Mouse (Mus musculus) liver, embryonic 13.5 days (tissue): ENCODE results near the gene Pde1b. TPM values are rescaled to one million over a fixed set of nuclear protein-coding genes. Genes with fewer than 3 reads are reported as not detected.

ENCODE experiments used
- ATAC-seq: fragments of 200-750 bp; cut with Nextera tagmentation; 2 replicates; pipeline ENCODE4 v1.8.0; 2017; ENCODE audit warnings: low read depth, mild to moderate bottlenecking, moderate number of reproducible peaks, moderate library complexity
- DNase-seq: peaks from one replicate; pipeline ENCODE4 v3.0.0; 2022
- H3K27ac ChIP-seq: fragments of 300-500 bp; sonication (generic); 2 replicates; pipeline ENCODE4 v1.5.1; 2015; ENCODE audit warnings: moderate library complexity, mild to moderate bottlenecking, inconsistent platforms
- H3K27me3 ChIP-seq: fragments of 300-500 bp; sonication (generic); 2 replicates; pipeline ENCODE4 v1.6.1; 2015; ENCODE audit warnings: mild to moderate bottlenecking, inconsistent platforms
- H3K36me3 ChIP-seq: fragments of 300-500 bp; sonication (generic); 2 replicates; pipeline ENCODE4 v1.6.1; 2015; ENCODE audit warnings: mild to moderate bottlenecking, inconsistent platforms
- H3K4me1 ChIP-seq: fragments of 300-500 bp; sonication (generic); replicated peaks from 2 replicates; pipeline ENCODE4 v1.6.1; 2015; ENCODE audit warnings: inconsistent platforms
- H3K4me2 ChIP-seq: fragments of 300-500 bp; sonication (generic); 2 replicates; pipeline ENCODE4 v1.6.1; 2015; ENCODE audit warnings: inconsistent platforms, mild to moderate bottlenecking, moderate library complexity
- H3K4me3 ChIP-seq: fragments of 300-500 bp; sonication (generic); replicated peaks from 2 replicates; pipeline ENCODE4 v1.5.1; 2015; ENCODE audit warnings: mild to moderate bottlenecking, inconsistent platforms
- H3K9ac ChIP-seq: fragments of 300-500 bp; sonication (generic); 2 replicates; pipeline ENCODE4 v1.6.1; 2015; ENCODE audit warnings: mild to moderate bottlenecking, inconsistent platforms
- H3K9me3 ChIP-seq: fragments of 300-500 bp; sonication (generic); replicated peaks from 2 replicates; pipeline ENCODE4 v1.6.1; 2016; ENCODE audit warnings: inconsistent platforms
- WGBS: fragments of 180-500 bp; shearing (Covaris S2); methylation state at CpG from one replicate; pipeline ENCODE4 v1.1.7; 2015; ENCODE audit not compliant: insufficient replicate concordance; 5-methylcytosine and 5-hydroxymethylcytosine counted together
- polyA plus RNA-seq: library from polyadenylated mRNA; unstranded; fragments of >200 nt; fragmentation: Nextera tagmentation; extraction: Ambion mirVana; gene quantifications from 2 replicates; pipeline ENCODE4 v1.2.1, GENCODE M21; 2015

Pde1b gene
- 0.16 and 0.41 TPM in 2 replicates for polyA plus RNA-seq

- WGBS, result under 1% methylated on average over 52 of the region's 63 CpGs
- H3K27ac ChIP-seq, result no peak within 1 kb of the TSS
- peaks cover 41% of the 10 kb centered on the region for H3K27me3 ChIP-seq
Observed at GRCm38 (mm10) chr15:103502435-103503250, at the start of gene Pde1b. Gene Pde1b, plus strand, starts transcription at chr15:103503034.

GRCm38 (mm10) chr15:103453551-103454218, 49.1 kb upstream of the Pde1b start, which contains the start of gene Nckap1l:
Gene Nckap1l, plus strand, starts transcription at chr15:103453794.
- no peaks in the 10 kb centered on the region for H3K27me3 ChIP-seq
- no peak within 1 kb of the TSS for H3K9ac ChIP-seq
- WGBS, result 30% methylated on average over 13 of the region's 13 CpGs
- no peaks in the 10 kb centered on the region for H3K9me3 ChIP-seq
- no peak within 1 kb of the TSS for H3K27ac ChIP-seq
- 0 out of 2 replicates have a peak, but pooled peaks cover 2% of the 10 kb centered on the region for H3K4me1 ChIP-seq
- DNase-seq, result peak; percentile 46
- ATAC-seq, result peak; percentile 83
- H3K4me2 ChIP-seq, result peak within 1 kb of the TSS; percentile 44
- no peaks in the 10 kb centered on the region for H3K36me3 ChIP-seq
- peak within 1 kb of the TSS; percentile 33 for H3K4me3 ChIP-seq

More at GRCm38 (mm10) chr15:103502435-103503250, at the start of gene Pde1b:
- H3K36me3 ChIP-seq, result no peaks in the 10 kb centered on the region
- H3K4me1 ChIP-seq, result peaks cover 3% of the 10 kb centered on the region; the same call in 1 of the 2 replicates
- peak within 1 kb of the TSS; percentile 69 for H3K4me2 ChIP-seq
- ATAC-seq, result peak; percentile 79
- H3K9me3 ChIP-seq, result no peaks in the 10 kb centered on the region
- DNase-seq, result no peak
- peak within 1 kb of the TSS; percentile 33 for H3K9ac ChIP-seq
- H3K4me3 ChIP-seq, result peak within 1 kb of the TSS; percentile 50

DNA sequence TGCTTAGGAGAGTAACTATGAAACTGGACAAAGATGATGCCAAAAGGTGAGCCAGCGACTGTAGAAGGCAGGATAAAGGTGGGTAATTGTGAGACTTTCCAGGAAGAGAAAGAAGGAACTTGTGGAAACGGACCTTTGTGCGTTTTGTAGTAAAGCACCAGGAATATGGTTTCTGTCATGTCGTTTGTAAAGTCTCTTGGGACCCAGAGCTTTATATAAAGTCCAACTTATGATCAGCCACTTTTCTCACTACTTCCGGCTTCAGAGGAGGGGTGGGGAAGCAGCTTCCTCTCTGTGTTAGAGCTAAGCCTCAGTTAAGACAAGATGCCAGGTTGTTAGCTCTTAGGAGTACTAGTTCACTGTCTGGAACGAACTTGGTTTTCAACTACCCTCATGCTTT, 48.4 kb upstream of the Pde1b start:
- WGBS, result 37% methylated on average over 6 of the region's 6 CpGs
- H3K27ac ChIP-seq, result no peak overlapping the region
- H3K4me3 ChIP-seq, result peak overlapping the region; percentile 33
- H3K4me2 ChIP-seq, result peak overlapping the region; percentile 44
- DNase-seq (no peak), ATAC-seq (no peak)
- no peaks in the 10 kb centered on the region for H3K36me3 ChIP-seq
- no peaks in the 10 kb centered on the region for H3K9me3 ChIP-seq
- no peak overlapping the region for H3K9ac ChIP-seq
- H3K4me1 ChIP-seq, result 0 out of 2 replicates have a peak, but pooled peaks cover 2% of the 10 kb centered on the region
- H3K27me3 ChIP-seq, result no peaks in the 10 kb centered on the region

DNA sequence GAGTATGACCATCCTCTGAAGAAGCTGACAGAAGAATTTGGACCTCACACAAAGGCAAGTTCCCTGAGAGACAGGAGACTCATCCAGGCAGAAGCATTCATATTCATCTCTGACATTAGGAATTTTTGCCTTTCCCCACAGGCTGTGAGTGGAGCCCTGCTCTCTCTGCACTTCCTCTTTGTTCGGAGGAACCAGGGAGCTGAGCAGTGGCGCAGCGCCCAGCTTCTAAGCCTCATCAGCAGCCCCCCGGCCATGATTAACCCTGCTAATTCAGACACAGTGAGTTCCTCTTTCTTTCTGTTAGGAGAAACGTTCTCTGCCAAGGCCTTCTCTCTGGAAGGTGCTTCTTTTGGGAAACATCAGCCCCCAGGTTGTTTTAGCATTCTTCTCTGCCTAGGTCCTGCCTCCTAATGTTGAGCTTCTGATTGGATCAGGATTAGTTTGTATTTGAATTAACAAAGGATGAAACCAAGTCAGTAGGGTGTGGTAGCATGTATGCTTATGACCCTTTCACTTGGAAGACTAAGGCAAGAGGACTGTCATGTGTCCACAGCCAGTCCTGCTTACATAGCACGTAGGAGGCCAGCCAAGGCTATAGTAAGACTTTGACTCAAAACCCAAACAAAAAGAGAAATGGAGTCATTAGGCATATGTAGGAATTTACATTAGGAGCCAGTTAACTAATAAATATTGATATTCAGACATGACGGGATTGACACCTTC, 40.1 kb upstream of the Pde1b start:
- no peak overlapping the region for H3K4me2 ChIP-seq
- no peaks in the 10 kb centered on the region for H3K4me1 ChIP-seq
- H3K4me3 ChIP-seq, result no peak overlapping the region
- DNase-seq (no peak), ATAC-seq (no peak)
- 47% methylated on average over 7 of the region's 7 CpGs for WGBS
- no peaks in the 10 kb centered on the region for H3K9me3 ChIP-seq
- H3K27me3 ChIP-seq, result no peaks in the 10 kb centered on the region
- H3K36me3 ChIP-seq, result no peaks in the 10 kb centered on the region
- H3K9ac ChIP-seq, result no peak overlapping the region
- no peak overlapping the region for H3K27ac ChIP-seq

- no peaks in the 10 kb centered on the region for H3K36me3 ChIP-seq
- WGBS, result 70% methylated on average over 7 of the region's 7 CpGs
- DNase-seq (no peak), ATAC-seq (no peak)
- H3K4me3 ChIP-seq, result no peak overlapping the region
- H3K9me3 ChIP-seq, result no peaks in the 10 kb centered on the region
- no peak overlapping the region for H3K27ac ChIP-seq
- H3K4me2 ChIP-seq, result no peak overlapping the region
- no peaks in the 10 kb centered on the region for H3K27me3 ChIP-seq
- H3K9ac ChIP-seq, result no peak overlapping the region
- no peaks in the 10 kb centered on the region for H3K4me1 ChIP-seq
Observed at GRCm38 (mm10) chr15:103471488-103472194, 31.2 kb upstream of the Pde1b start.

GRCm38 (mm10) chr15:103472265-103472664, 30.6 kb upstream of the Pde1b start:
- no peaks in the 10 kb centered on the region for H3K36me3 ChIP-seq
- H3K9me3 ChIP-seq, result no peaks in the 10 kb centered on the region
- DNase-seq (no peak), ATAC-seq (no peak)
- no peak overlapping the region for H3K27ac ChIP-seq
- no peaks in the 10 kb centered on the region for H3K27me3 ChIP-seq
- no peak overlapping the region for H3K4me3 ChIP-seq
- 56% methylated on average over 3 of the region's 3 CpGs for WGBS
- no peaks in the 10 kb centered on the region for H3K4me1 ChIP-seq
- no peak overlapping the region for H3K9ac ChIP-seq
- H3K4me2 ChIP-seq, result no peak overlapping the region

GRCm38 (mm10) chr15:103473182-103473581, 29.7 kb upstream of the Pde1b start:
- Histone ChIP-seq H3K27me3 (no peaks in the 10 kb centered on the region), H3K4me1 (no peaks in the 10 kb centered on the region), H3K4me2 (no peak overlapping the region), H3K9ac (no peak overlapping the region), H3K9me3 (no peaks in the 10 kb centered on the region), H3K27ac (no peak overlapping the region), H3K4me3 (no peak overlapping the region), H3K36me3 (no peaks in the 10 kb centered on the region)
- 70% methylated on average over 7 of the region's 7 CpGs for WGBS
- ATAC-seq (no peak), DNase-seq (no peak)

GRCm38 (mm10) chr15:103473769-103474168, 29.1 kb upstream of the Pde1b start:
- no peak for DNase-seq
- H3K4me2 ChIP-seq, result no peak overlapping the region
- no peak overlapping the region for H3K9ac ChIP-seq
- H3K36me3 ChIP-seq, result no peaks in the 10 kb centered on the region
- no peak for ATAC-seq
- H3K9me3 ChIP-seq, result no peaks in the 10 kb centered on the region
- H3K4me1 ChIP-seq, result no peaks in the 10 kb centered on the region
- no peak overlapping the region for H3K27ac ChIP-seq
- no peaks in the 10 kb centered on the region for H3K27me3 ChIP-seq
- no peak overlapping the region for H3K4me3 ChIP-seq
- 73% methylated on average over 5 of the region's 5 CpGs for WGBS

DNA sequence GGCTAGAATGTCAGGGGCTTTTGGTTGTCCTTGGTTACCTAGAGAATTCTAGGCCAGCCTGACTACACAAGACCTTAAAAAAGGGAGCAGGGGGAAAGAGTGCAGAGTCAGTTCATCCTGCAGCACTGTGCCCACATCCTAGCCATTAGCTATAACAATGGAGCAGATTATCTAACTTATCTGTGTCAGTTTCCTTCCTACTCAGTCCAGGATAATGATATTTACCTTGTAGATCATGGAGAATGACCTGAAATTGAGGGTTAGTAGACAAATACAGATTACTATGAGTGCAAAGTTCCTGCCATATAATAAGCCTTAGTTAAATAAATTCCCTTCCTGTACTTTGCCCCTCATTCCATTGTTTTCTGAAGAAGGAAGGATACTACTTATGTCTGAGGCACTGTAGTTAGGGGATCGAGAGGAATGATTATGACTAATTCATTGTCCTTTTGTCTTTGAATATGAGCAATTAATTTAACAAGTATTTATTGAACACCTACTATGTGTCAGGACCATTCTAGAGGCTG, 23.7 kb upstream of the Pde1b start:
- no peak for ATAC-seq
- WGBS, result 49% methylated on average over 1 of the region's 1 CpGs

GRCm38 (mm10) chr15:103480129-103480528, 22.7 kb upstream of the Pde1b start:
- Histone ChIP-seq H3K27me3 (no peaks in the 10 kb centered on the region), H3K27ac (no peak overlapping the region), H3K4me1 (no peaks in the 10 kb centered on the region), H3K4me3 (no peak overlapping the region), H3K4me2 (no peak overlapping the region), H3K9me3 (no peaks in the 10 kb centered on the region), H3K9ac (no peak overlapping the region), H3K36me3 (no peaks in the 10 kb centered on the region)
- ATAC-seq (no peak), DNase-seq (no peak)
- WGBS, result 54% methylated on average over 2 of the region's 2 CpGs

More for the DNA sequence above, 23.7 kb upstream of the Pde1b start:
- H3K27ac ChIP-seq, result no peak overlapping the region
- no peaks in the 10 kb centered on the region for H3K36me3 ChIP-seq
- no peak overlapping the region for H3K4me3 ChIP-seq
- H3K27me3 ChIP-seq, result no peaks in the 10 kb centered on the region
- no peak overlapping the region for H3K9ac ChIP-seq
- no peaks in the 10 kb centered on the region for H3K9me3 ChIP-seq
- DNase-seq, result no peak
- no peak overlapping the region for H3K4me2 ChIP-seq
- H3K4me1 ChIP-seq, result no peaks in the 10 kb centered on the region
